Mouse (Mus musculus): Measurements from ENCODE around the gene Eif4b.

DNA sequence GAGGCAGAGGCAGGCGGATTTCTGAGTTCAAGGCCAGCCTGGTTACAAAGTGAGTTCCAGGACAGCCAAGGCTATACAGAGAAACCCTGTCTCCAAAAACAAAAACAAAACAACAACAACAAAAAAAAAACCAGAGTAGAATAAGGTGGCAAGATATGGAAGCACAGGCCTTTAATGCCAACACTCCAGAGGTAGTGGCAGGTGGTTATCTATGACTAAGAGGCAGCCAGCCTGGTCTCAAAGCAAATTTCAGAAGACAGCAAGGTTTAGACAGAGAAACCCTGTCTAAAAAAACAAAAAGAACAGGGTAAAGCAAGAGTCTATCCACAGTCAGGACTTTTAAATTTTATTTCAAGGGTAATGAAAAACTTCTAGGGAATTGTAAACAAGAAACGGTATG, 61.1 kb downstream of the Eif4b start:
- TF ChIP-seq CTCF (IDR thresholded peaks at IDR 0.05; ENCODE audit: low read depth) (no peak), EP300 (IDR thresholded peaks at IDR 0.05; ENCODE audit: low read depth) (no peak)

All from liver, postnatal 0 days (tissue).